Mouse (Mus musculus) heart, embryonic 10.5 days (tissue): ENCODE measurements around the gene Thegl. TPM values are rescaled to one million over a fixed set of nuclear protein-coding genes. Genes with fewer than 3 reads are reported as not detected.
A peak's percentile ranks its signal among the peaks of the same experiment; 100 is the strongest.
"Not testable (repeated sequence)": the region's sequence is repeated elsewhere in the genome, so short reads cannot be mapped to it uniquely, and the experiment has no call there.

ENCODE experiments used
- DNase-seq: peaks from one replicate; pipeline ENCODE4 v3.0.0-alpha.2; 2017; ENCODE audit warnings: low spot score
- H3K27ac ChIP-seq: fragments of 300-500 bp; sonication (generic); 2 replicates; pipeline ENCODE4 v1.5.1; 2016; ENCODE audit warnings: mild to moderate bottlenecking
- H3K27me3 ChIP-seq: fragments of 300-500 bp; sonication (generic); 2 replicates; pipeline ENCODE4 v1.6.1; 2016; ENCODE audit warnings: mild to moderate bottlenecking; ENCODE audit not compliant: poor library complexity, insufficient read depth, severe bottlenecking
- H3K36me3 ChIP-seq: fragments of 300-500 bp; sonication (generic); 2 replicates; pipeline ENCODE4 v1.6.1; 2016; ENCODE audit warnings: mild to moderate bottlenecking, moderate library complexity
- H3K4me1 ChIP-seq: fragments of 300-500 bp; sonication (generic); 2 replicates; pipeline ENCODE4 v1.6.1; 2016; ENCODE audit warnings: mild to moderate bottlenecking
- H3K4me3 ChIP-seq: fragments of 300-500 bp; sonication (generic); 2 replicates; pipeline ENCODE4 v1.5.1; 2016; ENCODE audit warnings: mild to moderate bottlenecking, moderate library complexity
- H3K9me3 ChIP-seq: fragments of 300-500 bp; sonication (generic); 2 replicates; pipeline ENCODE4 v1.6.1; 2016; ENCODE audit warnings: mild to moderate bottlenecking, moderate library complexity
- WGBS: fragments of 180-500 bp; shearing (Covaris S2); methylation state at CpG from one replicate; pipeline ENCODE4 v1.1.7; 2016; 5-methylcytosine and 5-hydroxymethylcytosine counted together
- polyA plus RNA-seq: library from polyadenylated mRNA; unstranded; fragments of >200 nt; fragmentation: Nextera tagmentation; extraction: Ambion mirVana; gene quantifications from 2 replicates; pipeline ENCODE4 v1.2.1, GENCODE M21; 2016

Thegl gene
- polyA plus RNA-seq, 1 experiment from 2014 or later, result 0.18 TPM

DNA sequence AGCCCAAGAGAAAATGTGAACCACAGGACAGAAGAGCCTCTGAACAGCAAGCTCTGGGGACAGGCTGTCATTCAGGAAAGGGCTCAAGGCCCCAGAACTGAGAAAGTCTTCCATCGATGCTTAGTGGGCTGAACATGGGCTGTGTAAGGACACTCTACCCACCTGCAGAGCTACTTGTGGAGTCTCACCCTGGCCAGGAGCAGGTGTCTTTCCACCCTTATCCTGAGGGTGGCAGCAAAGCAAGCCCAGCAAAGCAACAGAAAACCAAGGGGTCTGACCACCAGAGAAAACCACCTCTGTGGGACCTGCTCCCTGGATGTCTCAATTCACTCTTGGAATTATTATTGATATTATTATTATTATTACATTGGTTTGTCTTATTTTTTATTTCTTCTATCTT is 73.5 kb downstream of the Thegl start:
- Histone ChIP-seq H3K4me3 (no peak overlapping the region), H3K36me3 (peaks cover 39% of the 10 kb centered on the region), H3K9me3 (no peaks in the 10 kb centered on the region), H3K27ac (peak overlapping the region; percentile 10; the same call in 1 of the 2 replicates), H3K27me3 (peaks cover 10% of the 10 kb centered on the region; the same call in 1 of the 2 replicates), H3K4me1 (peaks cover 24% of the 10 kb centered on the region)
- DNase-seq, result no peak
- WGBS, result 51% methylated on average over 1 of the region's 1 CpGs

DNA sequence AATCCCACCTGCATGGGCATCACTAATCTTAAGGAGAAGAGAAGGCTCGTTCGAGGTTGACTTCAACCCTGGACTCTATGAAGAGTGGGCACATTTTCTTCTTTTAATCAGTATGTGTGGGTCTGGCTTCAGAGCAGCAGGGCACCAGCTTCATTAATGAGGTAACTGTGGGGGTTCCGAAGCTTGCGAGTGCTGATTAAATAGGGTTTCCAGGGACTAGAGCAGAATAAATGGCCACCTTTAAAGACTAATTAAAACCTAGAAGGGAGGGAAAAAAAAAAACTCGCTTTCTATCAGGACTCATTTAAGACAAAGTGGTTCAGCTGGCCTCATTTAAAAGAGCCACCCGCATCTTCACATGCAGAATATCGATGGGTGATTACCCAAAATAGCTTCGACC is 74.1 kb downstream of the Thegl start:
- Histone ChIP-seq H3K9me3 (no peaks in the 10 kb centered on the region), H3K4me1 (peaks cover 25% of the 10 kb centered on the region), H3K4me3 (no peak overlapping the region), H3K36me3 (peaks cover 39% of the 10 kb centered on the region), H3K27me3 (peaks cover 10% of the 10 kb centered on the region; the same call in 1 of the 2 replicates), H3K27ac (no peak overlapping the region)
- 80% methylated on average over 8 of the region's 8 CpGs for WGBS
- no peak for DNase-seq

DNA sequence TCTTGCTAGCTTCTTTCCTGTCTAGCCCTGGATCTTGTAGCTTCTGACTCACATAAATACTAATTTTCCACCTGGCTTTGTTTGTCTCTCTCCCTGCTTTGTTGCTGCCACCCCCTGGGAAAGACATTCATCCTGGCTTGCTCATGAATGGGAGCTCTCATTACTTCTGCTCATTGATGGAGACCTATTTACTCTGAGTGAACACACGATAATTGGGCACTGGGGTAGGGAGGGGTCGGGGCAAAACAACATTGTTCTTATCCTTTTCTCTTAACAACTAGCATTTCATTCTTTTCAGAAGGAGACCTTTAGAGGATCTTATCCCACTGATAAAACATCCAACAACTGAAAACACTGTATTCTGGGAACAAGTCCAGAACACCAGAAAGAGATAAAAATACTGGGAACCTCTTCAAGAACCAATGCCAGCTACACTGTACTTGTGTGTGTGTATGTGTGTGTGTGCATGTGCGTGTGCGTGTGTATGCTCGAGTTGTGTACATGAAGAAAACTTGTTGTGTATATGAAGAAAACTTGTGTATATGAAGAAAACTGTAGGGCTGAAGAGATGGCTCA is 74.8 kb downstream of the Thegl start:
- Histone ChIP-seq H3K36me3 (peaks cover 35% of the 10 kb centered on the region), H3K9me3 (no peaks in the 10 kb centered on the region), H3K27me3 (peaks cover 13% of the 10 kb centered on the region), H3K4me3 (no peak overlapping the region), H3K27ac (no peak overlapping the region), H3K4me1 (peaks cover 31% of the 10 kb centered on the region)
- 68% methylated on average over 5 of the region's 5 CpGs for WGBS
- DNase-seq, result no peak

DNA sequence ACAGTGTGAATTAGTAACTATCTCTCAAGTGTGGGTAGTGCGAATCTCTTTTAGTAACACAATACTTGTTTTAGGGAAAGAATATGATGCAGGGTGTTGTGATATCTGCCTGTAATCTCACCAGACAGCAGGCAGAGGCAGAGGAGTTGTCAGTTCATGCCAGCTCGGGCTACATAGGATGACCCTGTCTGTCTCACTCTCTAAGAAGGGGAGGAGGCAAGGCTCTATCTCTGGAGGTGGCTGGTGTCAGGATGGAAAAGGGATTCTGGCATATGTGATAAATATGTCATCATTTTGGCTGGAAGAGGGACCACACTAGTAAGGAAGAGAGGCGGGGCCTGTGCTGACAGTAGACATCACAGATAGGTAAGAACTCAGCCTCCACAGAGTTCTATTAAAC is 76.1 kb downstream of the Thegl start:
- H3K27me3 ChIP-seq, result peaks cover 24% of the 10 kb centered on the region
- peaks cover 41% of the 10 kb centered on the region for H3K4me1 ChIP-seq
- no peak overlapping the region; the same call in 1 of the 2 replicates for H3K27ac ChIP-seq
- H3K9me3 ChIP-seq, result no peaks in the 10 kb centered on the region
- no peak for DNase-seq
- H3K4me3 ChIP-seq, result no peak overlapping the region
- WGBS, result 54% methylated on average over 3 of the region's 3 CpGs
- peaks cover 24% of the 10 kb centered on the region; the same call in 1 of the 2 replicates for H3K36me3 ChIP-seq

DNA sequence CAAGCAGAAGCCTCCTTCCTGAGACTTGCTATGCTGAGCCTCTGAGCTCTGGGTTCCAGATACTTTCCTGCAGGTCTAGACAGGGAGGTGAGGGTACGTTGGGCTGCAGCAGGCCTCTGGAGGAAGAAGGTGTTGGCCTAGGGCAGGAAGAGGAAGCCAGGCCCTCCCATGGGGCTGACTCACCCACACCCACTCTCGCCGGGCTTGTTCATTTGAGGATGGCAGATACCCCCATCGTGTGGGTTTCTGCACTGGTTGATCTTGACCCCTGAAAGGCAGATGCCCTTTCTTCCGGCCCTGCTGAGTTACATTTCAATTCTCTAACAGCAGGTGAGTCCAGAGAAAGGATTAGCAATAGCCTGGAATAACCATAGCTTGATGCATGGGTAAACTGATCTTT is 76.7 kb downstream of the Thegl start:
- no peaks in the 10 kb centered on the region for H3K9me3 ChIP-seq
- WGBS, result 57% methylated on average over 5 of the region's 5 CpGs
- H3K27ac ChIP-seq, result peak overlapping the region; percentile 59
- no peak overlapping the region for H3K4me3 ChIP-seq
- peaks cover 28% of the 10 kb centered on the region for H3K27me3 ChIP-seq
- peaks cover 47% of the 10 kb centered on the region for H3K4me1 ChIP-seq
- H3K36me3 ChIP-seq, result peaks cover 20% of the 10 kb centered on the region; the same call in 1 of the 2 replicates
- DNase-seq, result no peak

DNA sequence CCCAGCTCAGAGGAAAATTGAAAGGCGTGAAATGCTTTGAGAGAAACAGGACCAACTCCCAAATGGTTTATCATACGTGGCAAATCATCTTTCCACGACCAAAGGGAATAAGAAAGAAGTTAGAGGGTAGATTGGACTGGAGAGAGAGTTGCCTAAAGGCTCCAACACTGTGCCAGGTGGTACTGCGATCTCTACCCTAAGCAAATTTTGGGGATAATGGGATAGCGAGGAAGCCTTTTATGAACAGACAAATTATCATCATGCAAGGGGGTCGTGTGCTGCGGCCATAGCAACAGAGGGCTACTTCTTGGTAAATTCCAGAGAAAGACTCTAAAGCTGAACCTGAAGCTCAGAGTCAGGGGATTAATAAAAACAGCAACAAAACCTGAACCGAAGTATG is 78.1 kb downstream of the Thegl start:
- H3K4me1 ChIP-seq, result peaks cover 56% of the 10 kb centered on the region
- H3K4me3 ChIP-seq, result peak overlapping the region; percentile 82
- DNase-seq, result no peak
- peak overlapping the region; percentile 87; the same call in 1 of the 2 replicates for H3K27ac ChIP-seq
- H3K36me3 ChIP-seq, result peaks cover 17% of the 10 kb centered on the region; the same call in 1 of the 2 replicates
- 42% methylated on average over 8 of the region's 8 CpGs for WGBS
- H3K9me3 ChIP-seq, result no peaks in the 10 kb centered on the region
- H3K27me3 ChIP-seq, result peaks cover 28% of the 10 kb centered on the region

DNA sequence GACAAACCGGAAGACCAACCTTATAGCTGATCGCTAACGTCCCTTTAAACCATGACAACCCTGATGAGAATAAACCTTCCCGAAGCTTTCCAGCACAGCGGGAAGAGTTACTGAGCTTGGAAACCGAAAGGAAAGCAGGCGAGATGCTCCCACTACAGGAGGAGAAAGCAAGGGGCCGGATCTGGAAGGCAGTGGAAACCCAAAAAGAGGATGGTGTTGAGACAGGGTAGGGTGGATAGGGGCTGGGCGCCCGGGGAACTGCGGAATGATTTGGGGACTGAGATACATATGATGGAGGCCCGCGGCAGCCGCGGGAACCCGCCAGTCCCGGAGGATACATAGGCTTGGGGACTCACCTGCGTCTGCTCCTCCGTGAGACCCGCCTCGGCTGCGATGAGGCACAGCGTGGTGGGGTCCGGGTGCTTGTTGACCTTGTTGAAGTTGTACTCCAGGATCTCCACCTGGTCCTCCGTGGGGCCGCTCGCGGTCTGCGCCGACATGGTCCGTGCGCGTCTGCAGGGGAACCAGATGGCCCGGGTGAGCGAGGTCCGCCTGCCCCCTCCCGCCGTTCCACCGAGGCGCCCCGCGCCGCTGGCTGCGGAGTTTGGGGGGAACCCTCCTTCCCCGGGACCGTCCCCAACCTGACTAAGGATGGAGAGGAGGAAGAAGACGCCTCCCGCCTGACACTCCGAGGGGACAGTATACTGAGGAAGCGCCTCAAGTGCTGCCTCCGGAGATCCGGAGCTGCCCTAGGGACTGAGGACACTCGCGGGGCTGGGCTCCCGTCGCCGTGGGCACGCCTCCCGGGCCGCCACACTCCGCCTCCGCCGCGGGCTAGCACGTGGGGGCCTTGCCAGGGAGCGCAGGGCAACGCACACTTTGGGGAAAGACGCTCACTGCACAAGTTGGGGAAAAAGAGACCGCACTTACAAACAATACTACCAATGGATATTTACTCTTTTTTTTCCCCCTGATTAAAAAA is 79.0 kb downstream of the Thegl start:
- Histone ChIP-seq H3K9me3 (no peaks in the 10 kb centered on the region), H3K4me3 (peak overlapping the region; percentile 82), H3K4me1 (peaks cover 61% of the 10 kb centered on the region), H3K27ac (peak overlapping the region; percentile 87), H3K27me3 (peaks cover 28% of the 10 kb centered on the region), H3K36me3 (peaks cover 17% of the 10 kb centered on the region; the same call in 1 of the 2 replicates)
- under 1% methylated on average over 69 of the region's 69 CpGs for WGBS
- peak; percentile 80 for DNase-seq

DNA sequence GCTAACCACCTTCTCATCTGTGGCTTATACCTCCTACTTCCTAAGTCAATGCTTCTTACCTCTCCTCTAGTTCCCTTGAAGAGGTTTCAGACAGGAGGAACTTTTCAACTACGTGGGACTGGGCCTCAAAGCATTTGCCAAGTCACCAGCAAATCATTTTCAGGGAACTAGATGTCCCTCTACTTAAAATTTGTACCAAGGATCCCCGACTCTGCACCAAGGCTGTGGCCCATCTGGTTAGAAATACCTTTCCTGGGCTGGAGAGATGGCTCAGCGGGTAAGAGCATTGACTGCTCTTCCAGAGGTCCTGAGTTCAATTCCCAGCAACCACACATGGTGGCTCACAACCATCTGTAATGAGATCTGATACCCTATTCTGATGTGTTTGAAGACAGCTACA is 80.4 kb downstream of the Thegl start:
- peaks cover 70% of the 10 kb centered on the region for H3K4me1 ChIP-seq
- 83% methylated on average over 3 of the region's 3 CpGs for WGBS
- H3K27me3 ChIP-seq, result peaks cover 28% of the 10 kb centered on the region
- not testable (repeated sequence) for DNase-seq, H3K4me3 ChIP-seq, H3K27ac ChIP-seq, H3K9me3 ChIP-seq
- H3K36me3 ChIP-seq, result peaks cover 17% of the 10 kb centered on the region; the same call in 1 of the 2 replicates

DNA sequence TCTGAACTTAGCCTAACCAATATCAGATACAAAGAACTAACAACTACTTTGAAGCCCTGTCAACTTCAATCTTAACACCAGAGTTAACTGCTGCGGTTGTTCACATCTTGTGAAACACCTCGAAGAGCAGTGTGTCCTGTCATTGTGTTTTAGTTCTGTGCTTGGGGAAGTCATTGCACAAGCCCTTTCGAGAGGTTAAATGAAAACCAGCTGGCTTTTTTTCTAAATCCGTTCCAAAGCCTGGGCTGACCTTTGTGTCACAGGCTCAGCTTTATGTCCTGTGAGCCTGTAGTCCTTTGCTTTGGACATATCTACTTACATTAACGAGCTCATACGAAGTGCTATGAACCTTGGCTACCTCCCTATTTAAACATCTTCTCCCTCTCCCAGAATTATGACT is 81.9 kb downstream of the Thegl start:
- 49% methylated on average over 6 of the region's 6 CpGs for WGBS
- DNase-seq, result no peak
- Histone ChIP-seq H3K36me3 (peaks cover 5% of the 10 kb centered on the region; the same call in 1 of the 2 replicates), H3K9me3 (no peaks in the 10 kb centered on the region), H3K27ac (peak overlapping the region; percentile 42; the same call in 1 of the 2 replicates), H3K4me1 (peaks cover 61% of the 10 kb centered on the region), H3K27me3 (peaks cover 28% of the 10 kb centered on the region), H3K4me3 (no peak overlapping the region)

DNA sequence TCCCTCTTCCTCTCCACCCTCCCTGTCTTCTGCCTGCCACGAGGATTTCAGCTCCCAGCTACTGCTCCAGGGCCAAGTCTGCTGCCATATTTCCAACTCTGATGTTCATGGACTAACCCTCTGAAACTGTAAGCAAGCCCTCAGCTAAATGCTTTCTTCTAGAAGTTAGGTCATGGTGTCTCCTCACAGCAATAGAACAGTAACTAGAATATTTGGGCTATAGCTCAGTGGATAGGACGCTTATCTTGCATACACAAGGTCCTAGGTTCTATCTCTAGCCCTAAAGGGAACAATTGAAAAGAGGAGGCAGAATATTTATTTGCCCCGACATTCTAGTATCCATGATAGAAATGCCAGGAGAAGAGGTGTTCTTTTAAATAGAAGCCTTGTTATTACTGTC is 83.1 kb downstream of the Thegl start:
- H3K27me3 ChIP-seq, result peaks cover 26% of the 10 kb centered on the region
- no peak overlapping the region for H3K27ac ChIP-seq
- H3K9me3 ChIP-seq, result no peaks in the 10 kb centered on the region
- H3K36me3 ChIP-seq, result no peaks in the 10 kb centered on the region; the same call in 1 of the 2 replicates
- H3K4me3 ChIP-seq, result no peak overlapping the region
- 73% methylated on average over 3 of the region's 3 CpGs for WGBS
- peaks cover 60% of the 10 kb centered on the region for H3K4me1 ChIP-seq
- no peak for DNase-seq

DNA sequence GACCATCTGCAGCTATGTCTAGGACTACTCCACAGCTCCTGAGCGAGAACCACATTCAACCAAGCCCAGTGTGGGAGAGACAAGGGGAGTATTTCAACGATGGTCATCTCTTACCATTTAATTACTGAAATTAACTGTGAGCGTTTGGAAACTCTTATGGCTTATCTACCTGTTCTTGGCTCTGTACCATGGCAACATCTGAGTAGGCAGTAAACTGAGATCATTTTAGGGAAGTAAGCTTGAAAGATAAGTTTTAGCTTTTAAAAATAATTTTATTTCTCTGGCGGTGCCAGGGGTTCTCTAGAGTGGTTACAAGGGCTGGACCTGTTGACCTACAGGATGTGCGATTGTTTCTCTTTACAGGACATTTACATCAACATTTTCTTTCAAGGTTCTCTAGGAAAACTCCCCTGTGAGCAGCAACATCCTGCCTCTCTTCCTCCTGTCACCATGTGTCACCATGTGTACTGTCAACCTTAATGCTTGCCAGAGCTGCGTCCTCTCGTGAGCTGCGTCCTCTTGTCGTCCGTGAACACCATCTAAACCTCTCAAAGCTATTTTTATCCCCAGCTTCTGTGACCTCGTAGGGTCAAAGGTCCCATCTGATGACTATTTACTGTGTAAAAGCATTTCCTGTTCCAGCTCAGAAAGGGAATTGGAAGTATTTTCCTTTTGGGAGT is 83.6 kb downstream of the Thegl start:
- peak overlapping the region; percentile 15; the same call in 1 of the 2 replicates for H3K4me3 ChIP-seq
- peak; percentile 83 for DNase-seq
- 29% methylated on average over 11 of the region's 11 CpGs for WGBS
- H3K27ac ChIP-seq, result peak overlapping the region; percentile 60; the same call in 1 of the 2 replicates
- H3K9me3 ChIP-seq, result no peaks in the 10 kb centered on the region
- H3K36me3 ChIP-seq, result no peaks in the 10 kb centered on the region
- H3K4me1 ChIP-seq, result peaks cover 61% of the 10 kb centered on the region
- peaks cover 22% of the 10 kb centered on the region for H3K27me3 ChIP-seq

DNA sequence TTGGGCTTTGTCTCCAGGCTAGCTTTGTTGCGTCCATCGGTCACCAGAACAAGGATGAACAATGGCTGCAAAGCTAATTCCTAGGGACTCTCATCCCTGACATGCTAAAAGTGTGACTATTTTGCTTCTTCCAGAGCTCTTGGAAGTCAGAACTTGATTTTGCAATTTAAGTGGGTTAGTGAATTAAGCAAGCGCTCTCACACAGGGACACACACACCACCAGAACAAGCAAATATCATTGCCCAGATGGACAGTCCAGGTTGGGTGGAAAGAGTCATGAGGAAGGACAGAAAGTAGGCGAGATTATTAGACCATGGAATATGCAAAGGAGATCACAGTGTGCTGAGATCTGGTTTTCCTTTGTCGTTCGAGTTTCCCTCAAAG is 84.2 kb downstream of the Thegl start:
- no peaks in the 10 kb centered on the region for H3K36me3 ChIP-seq
- H3K9me3 ChIP-seq, result no peaks in the 10 kb centered on the region
- no peak for DNase-seq
- H3K4me3 ChIP-seq, result peak overlapping the region; percentile 15; the same call in 1 of the 2 replicates
- peaks cover 22% of the 10 kb centered on the region for H3K27me3 ChIP-seq
- 66% methylated on average over 6 of the region's 6 CpGs for WGBS
- H3K4me1 ChIP-seq, result peaks cover 59% of the 10 kb centered on the region
- H3K27ac ChIP-seq, result peak overlapping the region; percentile 60; the same call in 1 of the 2 replicates
